In the genomic region with DNA sequence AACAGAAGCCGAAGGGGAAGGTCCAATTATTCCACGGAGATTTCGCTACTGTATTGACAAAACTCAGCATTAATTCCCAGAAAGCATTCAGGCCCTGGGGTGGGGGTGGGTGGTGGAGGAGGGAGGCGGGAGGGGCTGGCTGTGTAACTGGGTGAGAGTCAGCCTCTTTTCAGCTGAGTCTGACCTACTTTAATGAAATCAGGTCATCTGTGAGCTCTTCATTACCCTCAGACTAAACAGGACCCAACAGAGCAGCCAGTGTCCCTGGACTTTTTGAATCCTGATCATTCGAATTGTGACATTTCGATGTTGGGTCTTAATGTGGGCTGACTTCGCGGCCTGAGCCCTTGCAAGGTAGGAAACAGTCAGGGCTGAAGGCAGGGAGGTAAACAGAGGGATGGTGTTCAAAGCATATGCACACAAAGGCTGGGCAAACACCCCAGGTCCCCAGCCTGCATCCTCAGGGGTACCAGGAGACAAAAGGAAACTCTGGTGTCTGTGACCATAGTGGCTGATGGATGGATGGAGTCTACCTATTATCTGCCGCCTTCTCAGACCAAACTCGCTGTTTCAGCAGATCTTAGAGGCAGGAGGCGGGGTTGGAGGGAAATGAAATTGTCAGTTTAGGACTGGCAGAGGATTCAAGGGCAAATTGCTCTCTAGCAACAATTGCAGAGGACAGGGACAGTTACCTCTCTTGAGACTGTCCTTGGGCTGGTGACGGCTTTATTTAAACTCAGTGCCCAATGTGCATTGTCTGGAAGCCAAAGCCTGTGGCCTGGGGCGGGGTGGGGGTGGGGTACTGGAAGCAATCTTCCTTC, we compare ENCODE assay signal across 12 mouse cellular contexts.
DNase-seq lines count a peak whose midpoint lies in the region; ATAC-seq lines count a peak whose summit lies in the region.
"Had no signal": no experiment of that assay in that cellular context is flagged by ENCODE, and none has a peak within 500 bp of the region (broad histone marks: within the 10 kb centered on the region; RNA-seq: fewer than 3 reads in every experiment).

No protein-coding gene starts in this region.

- ATAC-seq in forebrain, embryonic 13.5 days = peak; percentile 73; the same call in 1 of the 2 replicates
- peak; percentile 29 for ATAC-seq in intestine, embryonic 16.5 days
- ATAC-seq in kidney, embryonic 14.5 days (ENCODE audit: low FRiP score, low TSS enrichment) = no peak

- H3K4me3 ChIP-seq in forebrain, embryonic 13.5 days = no peak overlapping the region
- H3K4me3 ChIP-seq in intestine, embryonic 16.5 days (ENCODE audit: low read length) = no peak overlapping the region
- no peak overlapping the region for H3K4me3 ChIP-seq in kidney, embryonic 14.5 days (ENCODE audit: low read length)
- H3K4me3 ChIP-seq: embryonic facial prominence, embryonic 15.5 days; layer of hippocampus, adult 2 months had no signal

- H3K4me1 ChIP-seq in forebrain, embryonic 13.5 days = peaks cover 15% of the 10 kb centered on the region
- peaks cover 5% of the 10 kb centered on the region; the same call in 1 of the 2 replicates for H3K4me1 ChIP-seq in intestine, embryonic 16.5 days (ENCODE audit: control insufficient read depth, insufficient read depth, low read length)
- H3K4me1 ChIP-seq in kidney, embryonic 14.5 days (ENCODE audit: control insufficient read depth, insufficient read depth, low read length) = no peaks in the 10 kb centered on the region

- H3K9me3 ChIP-seq in forebrain, embryonic 13.5 days (replicated peaks) = peaks cover 6% of the 10 kb centered on the region; the same call in 1 of the 2 replicates
- no peaks in the 10 kb centered on the region for H3K9me3 ChIP-seq in intestine, embryonic 16.5 days (ENCODE audit: control insufficient read depth, low read length)
- H3K9me3 ChIP-seq in kidney, embryonic 14.5 days (ENCODE audit: control insufficient read depth, low read length) = no peaks in the 10 kb centered on the region
- H3K9me3 ChIP-seq: embryonic facial prominence, embryonic 15.5 days had no signal

- DNase-seq in embryo, embryonic 10 days (ENCODE audit: low spot score) = peak; percentile 11
- no peak for DNase-seq in embryo, embryonic 9.5 days (ENCODE audit: extremely low spot score)
- DNase-seq in retina, embryonic 14.5 days (ENCODE audit: low spot score) = peak; percentile 80
- DNase-seq in spleen, adult 18-20 months = no peak
- DNase-seq in kidney, postnatal 4 days = no peak
- DNase-seq: cerebellum, adult 18-20 months; lung, postnatal 4 days had no signal

- no peaks in the 10 kb centered on the region for H3K27me3 ChIP-seq in forebrain, embryonic 13.5 days
- no peaks in the 10 kb centered on the region for H3K27me3 ChIP-seq in intestine, embryonic 16.5 days (replicated peaks; ENCODE audit: control insufficient read depth, insufficient read depth, low read length)
- H3K27me3 ChIP-seq in kidney, embryonic 14.5 days (ENCODE audit: control insufficient read depth, insufficient read depth, low read length) = no peaks in the 10 kb centered on the region
- H3K27me3 ChIP-seq: embryonic facial prominence, embryonic 15.5 days had no signal

- WGBS in forebrain, embryonic 13.5 days = 31% methylated on average over 13 of the region's 13 CpGs
- 56% methylated on average over 13 of the region's 13 CpGs for WGBS in intestine, embryonic 16.5 days
- 70% methylated on average over 13 of the region's 13 CpGs for WGBS in kidney, embryonic 14.5 days

- peak overlapping the region; percentile 57 for H3K27ac ChIP-seq in forebrain, embryonic 13.5 days
- no peak overlapping the region for H3K27ac ChIP-seq in intestine, embryonic 16.5 days (ENCODE audit: low read length)
- no peak overlapping the region for H3K27ac ChIP-seq in kidney, embryonic 14.5 days (ENCODE audit: low read depth, low read length)
- H3K27ac ChIP-seq: embryonic facial prominence, embryonic 15.5 days; layer of hippocampus, adult 2 months had no signal

- no peaks in the 10 kb centered on the region for H3K36me3 ChIP-seq in forebrain, embryonic 13.5 days (ENCODE audit: poor library complexity, severe bottlenecking)
- no peaks in the 10 kb centered on the region for H3K36me3 ChIP-seq in intestine, embryonic 16.5 days (ENCODE audit: control insufficient read depth, insufficient read depth, low read length)
- no peaks in the 10 kb centered on the region for H3K36me3 ChIP-seq in kidney, embryonic 14.5 days (ENCODE audit: control insufficient read depth, insufficient read depth, low read length)
- H3K36me3 ChIP-seq: embryonic facial prominence, embryonic 15.5 days had no signal

- H3K9ac ChIP-seq in forebrain, embryonic 13.5 days = no peak overlapping the region
- H3K9ac ChIP-seq in intestine, embryonic 16.5 days (ENCODE audit: low read depth, low read length) = no peak overlapping the region
- H3K9ac ChIP-seq in kidney, embryonic 14.5 days (ENCODE audit: low read depth, low read length) = no peak overlapping the region
- H3K9ac ChIP-seq: embryonic facial prominence, embryonic 15.5 days had no signal

- peak overlapping the region; percentile 5; the same call in 1 of the 2 replicates for H3K4me2 ChIP-seq in forebrain, embryonic 13.5 days
- H3K4me2 ChIP-seq in intestine, embryonic 16.5 days (ENCODE audit: low read depth, low read length) = no peak overlapping the region
- H3K4me2 ChIP-seq in kidney, embryonic 14.5 days (replicated peaks; ENCODE audit: low read depth, low read length) = no peak overlapping the region
- H3K4me2 ChIP-seq: embryonic facial prominence, embryonic 15.5 days had no signal

Comparison
In these comparisons a context has a peak if more than half of its experiments do, and no peak if none do; other contexts are left out.
1. DNase-seq: peak in embryo, embryonic 10 days (single experiment) and retina, embryonic 14.5 days (single experiment); none in embryo, embryonic 9.5 days (single experiment), spleen, adult 18-20 months (0 of 2) and kidney, postnatal 4 days (0 of 2).